Mouse (Mus musculus): ENCODE data around the gene Wiz. TPM values are rescaled to one million over a fixed set of nuclear protein-coding genes. Genes with fewer than 3 reads are reported as not detected.

Wiz gene
- polyA plus RNA-seq, 1 experiment from 2014 or later, result 47.8 TPM

- Histone ChIP-seq H3K36me3 (replicated peaks) (peaks cover 67% of the 10 kb centered on the region), H3K27me3 (replicated peaks) (no peaks in the 10 kb centered on the region), H3K4me2 (no peak overlapping the region), H3K9ac (no peak overlapping the region), H3K4me1 (no peaks in the 10 kb centered on the region), H3K27ac (no peak overlapping the region), H3K9me3 (no peaks in the 10 kb centered on the region), H3K4me3 (no peak overlapping the region)
- ATAC-seq (replicated peaks), result no peak
- WGBS, result 98% methylated on average over 12 of the region's 12 CpGs
Observed at GRCm38 (mm10) chr17:32334921-32335320, 54.3 kb downstream of the Wiz start.

- Histone ChIP-seq H3K4me3 (no peak overlapping the region), H3K9me3 (no peaks in the 10 kb centered on the region), H3K4me2 (no peak overlapping the region), H3K27me3 (replicated peaks) (no peaks in the 10 kb centered on the region), H3K36me3 (replicated peaks) (peaks cover 67% of the 10 kb centered on the region), H3K9ac (no peak overlapping the region), H3K4me1 (no peaks in the 10 kb centered on the region), H3K27ac (no peak overlapping the region)
- 93% methylated on average over 31 of the region's 31 CpGs for WGBS
- peak; percentile 11; the same call in 1 of the 2 replicates for ATAC-seq (replicated peaks)
Observed at GRCm38 (mm10) chr17:32333675-32334303, 55.5 kb downstream of the Wiz start.

GRCm38 (mm10) chr17:32327501-32327900 lies 61.7 kb downstream of the Wiz start:
- no peak overlapping the region for H3K27ac ChIP-seq
- no peaks in the 10 kb centered on the region for H3K27me3 ChIP-seq (replicated peaks)
- H3K4me3 ChIP-seq, result no peak overlapping the region
- H3K9me3 ChIP-seq, result no peaks in the 10 kb centered on the region
- H3K4me1 ChIP-seq, result peaks cover 5% of the 10 kb centered on the region
- ATAC-seq (replicated peaks), result no peak
- no peak overlapping the region for H3K4me2 ChIP-seq
- peaks cover 28% of the 10 kb centered on the region for H3K36me3 ChIP-seq (replicated peaks)
- H3K9ac ChIP-seq, result no peak overlapping the region

GRCm38 (mm10) chr17:32322809-32323208 lies 66.4 kb downstream of the Wiz start:
- no peak for ATAC-seq (replicated peaks)
- H3K36me3 ChIP-seq (replicated peaks), result peaks cover 9% of the 10 kb centered on the region; the same call in 1 of the 2 replicates
- no peak overlapping the region for H3K4me3 ChIP-seq
- H3K27me3 ChIP-seq (replicated peaks), result no peaks in the 10 kb centered on the region
- H3K9me3 ChIP-seq, result no peaks in the 10 kb centered on the region
- WGBS, result 93% methylated on average over 1 of the region's 1 CpGs
- no peak overlapping the region for H3K27ac ChIP-seq
- no peak overlapping the region for H3K4me2 ChIP-seq
- no peak overlapping the region for H3K9ac ChIP-seq
- H3K4me1 ChIP-seq, result peaks cover 34% of the 10 kb centered on the region

- Histone ChIP-seq H3K27me3 (replicated peaks) (no peaks in the 10 kb centered on the region), H3K4me2 (peak overlapping the region; percentile 69), H3K9ac (peak overlapping the region; percentile 88), H3K9me3 (no peaks in the 10 kb centered on the region), H3K36me3 (replicated peaks) (peaks cover 10% of the 10 kb centered on the region; the same call in 1 of the 2 replicates), H3K27ac (peak overlapping the region; percentile 99), H3K4me3 (peak overlapping the region; percentile 97), H3K4me1 (peaks cover 34% of the 10 kb centered on the region)
- 24% methylated on average over 6 of the region's 6 CpGs for WGBS
- no peak; the same call in 1 of the 2 replicates for ATAC-seq (replicated peaks)
Observed at GRCm38 (mm10) chr17:32321836-32322235, 67.4 kb downstream of the Wiz start.

GRCm38 (mm10) chr17:32321390-32321734 lies 67.9 kb downstream of the Wiz start:
- Histone ChIP-seq H3K4me1 (peaks cover 34% of the 10 kb centered on the region), H3K9me3 (no peaks in the 10 kb centered on the region), H3K4me3 (peak overlapping the region; percentile 97), H3K36me3 (replicated peaks) (peaks cover 10% of the 10 kb centered on the region), H3K27me3 (replicated peaks) (no peaks in the 10 kb centered on the region), H3K4me2 (peak overlapping the region; percentile 69), H3K27ac (peak overlapping the region; percentile 99), H3K9ac (peak overlapping the region; percentile 88)
- under 1% methylated on average over 23 of the region's 23 CpGs for WGBS
- peak; percentile 71 for ATAC-seq (replicated peaks)

- Histone ChIP-seq H3K4me1 (peaks cover 34% of the 10 kb centered on the region), H3K27me3 (replicated peaks) (no peaks in the 10 kb centered on the region), H3K4me2 (peak within 1 kb of the TSS; percentile 69), H3K9ac (peak within 1 kb of the TSS; percentile 95), H3K27ac (peak within 1 kb of the TSS; percentile 99), H3K36me3 (replicated peaks) (peaks cover 15% of the 10 kb centered on the region), H3K4me3 (peak within 1 kb of the TSS; percentile 97), H3K9me3 (no peaks in the 10 kb centered on the region)
- WGBS, result under 1% methylated on average over 83 of the region's 83 CpGs
- ATAC-seq (replicated peaks), result peak; percentile 98
Observed at GRCm38 (mm10) chr17:32320597-32321389, 68.4 kb downstream of the Wiz start, which contains the start of gene Akap8. Gene Akap8 (minus strand): TSS chr17:32321238.

GRCm38 (mm10) chr17:32319950-32320349 lies 69.3 kb downstream of the Wiz start:
- WGBS, result under 1% methylated on average over 7 of the region's 7 CpGs
- Histone ChIP-seq H3K9me3 (no peaks in the 10 kb centered on the region), H3K27me3 (replicated peaks) (no peaks in the 10 kb centered on the region), H3K36me3 (replicated peaks) (peaks cover 23% of the 10 kb centered on the region), H3K27ac (peak overlapping the region; percentile 99), H3K4me3 (peak overlapping the region; percentile 97), H3K4me1 (peaks cover 34% of the 10 kb centered on the region), H3K4me2 (peak overlapping the region; percentile 69), H3K9ac (peak overlapping the region; percentile 95)
- no peak for ATAC-seq (replicated peaks)

GRCm38 (mm10) chr17:32317708-32318107 lies 71.5 kb downstream of the Wiz start:
- no peak for ATAC-seq (replicated peaks)
- Histone ChIP-seq H3K4me1 (peaks cover 31% of the 10 kb centered on the region), H3K9me3 (no peaks in the 10 kb centered on the region), H3K36me3 (replicated peaks) (peaks cover 46% of the 10 kb centered on the region), H3K27ac (no peak overlapping the region), H3K9ac (no peak overlapping the region), H3K4me2 (no peak overlapping the region), H3K27me3 (replicated peaks) (no peaks in the 10 kb centered on the region), H3K4me3 (no peak overlapping the region)
- WGBS, result 91% methylated on average over 3 of the region's 3 CpGs

GRCm38 (mm10) chr17:32317032-32317431 lies 72.2 kb downstream of the Wiz start:
- no peak for ATAC-seq (replicated peaks)
- Histone ChIP-seq H3K4me3 (no peak overlapping the region), H3K9ac (no peak overlapping the region), H3K27ac (no peak overlapping the region), H3K36me3 (replicated peaks) (peaks cover 52% of the 10 kb centered on the region), H3K27me3 (replicated peaks) (no peaks in the 10 kb centered on the region), H3K4me2 (no peak overlapping the region), H3K4me1 (peaks cover 25% of the 10 kb centered on the region), H3K9me3 (no peaks in the 10 kb centered on the region)
- 95% methylated on average over 8 of the region's 8 CpGs for WGBS

- no peaks in the 10 kb centered on the region for H3K27me3 ChIP-seq (replicated peaks)
- H3K27ac ChIP-seq, result no peak overlapping the region
- H3K36me3 ChIP-seq (replicated peaks), result peaks cover 67% of the 10 kb centered on the region
- H3K4me1 ChIP-seq, result peaks cover 21% of the 10 kb centered on the region
- H3K4me3 ChIP-seq, result no peak overlapping the region
- no peak for ATAC-seq (replicated peaks)
- H3K9me3 ChIP-seq, result no peaks in the 10 kb centered on the region
- no peak overlapping the region for H3K4me2 ChIP-seq
- WGBS, result 93% methylated on average over 5 of the region's 5 CpGs
- H3K9ac ChIP-seq, result no peak overlapping the region
Observed at GRCm38 (mm10) chr17:32315560-32315959, 73.7 kb downstream of the Wiz start.

GRCm38 (mm10) chr17:32313892-32314291 lies 75.3 kb downstream of the Wiz start:
- no peak for ATAC-seq (replicated peaks)
- Histone ChIP-seq H3K4me1 (peaks cover 10% of the 10 kb centered on the region), H3K27ac (no peak overlapping the region), H3K27me3 (replicated peaks) (no peaks in the 10 kb centered on the region), H3K9me3 (no peaks in the 10 kb centered on the region), H3K36me3 (replicated peaks) (peaks cover 84% of the 10 kb centered on the region), H3K4me3 (no peak overlapping the region), H3K4me2 (no peak overlapping the region), H3K9ac (no peak overlapping the region)
- 86% methylated on average over 5 of the region's 5 CpGs for WGBS
